Mouse (Mus musculus) heart, embryonic 13.5 days (tissue): ENCODE measurements around the gene Zfp39. TPM values are rescaled to one million over a fixed set of nuclear protein-coding genes. Genes with fewer than 3 reads are reported as not detected.

Source experiments
- ATAC-seq: fragments of 200-750 bp; cut with Nextera tagmentation; 2 replicates; pipeline ENCODE4 v1.8.0; 2017; ENCODE audit warnings: moderate TSS enrichment; ENCODE audit not compliant: insufficient number of reproducible peaks, low FRiP score, low TSS enrichment; ENCODE audit errors: extremely low read depth
- H3K27ac ChIP-seq: fragments of 300-500 bp; sonication (generic); replicated peaks from 2 replicates; pipeline ENCODE4 v1.5.1; 2015; ENCODE audit warnings: moderate library complexity, mild to moderate bottlenecking, inconsistent platforms
- H3K27me3 ChIP-seq: fragments of 300-500 bp; sonication (generic); replicated peaks from 2 replicates; pipeline ENCODE4 v1.6.1; 2015; ENCODE audit warnings: mild to moderate bottlenecking, inconsistent platforms
- H3K36me3 ChIP-seq: fragments of 300-500 bp; sonication (generic); 2 replicates; pipeline ENCODE4 v1.6.1; 2015; ENCODE audit warnings: mild to moderate bottlenecking, inconsistent platforms
- H3K4me1 ChIP-seq: fragments of 300-500 bp; sonication (generic); 2 replicates; pipeline ENCODE4 v1.6.1; 2015; ENCODE audit warnings: inconsistent platforms
- H3K4me2 ChIP-seq: fragments of 300-500 bp; sonication (generic); 2 replicates; pipeline ENCODE4 v1.6.1; 2015; ENCODE audit warnings: inconsistent platforms, mild to moderate bottlenecking, moderate library complexity
- H3K4me3 ChIP-seq: fragments of 300-500 bp; sonication (generic); 2 replicates; pipeline ENCODE4 v1.5.1; 2015; ENCODE audit warnings: moderate library complexity, mild to moderate bottlenecking, inconsistent platforms
- H3K9ac ChIP-seq: fragments of 300-500 bp; sonication (generic); 2 replicates; pipeline ENCODE4 v1.6.1; 2015; ENCODE audit warnings: inconsistent platforms, mild to moderate bottlenecking, moderate library complexity
- H3K9me3 ChIP-seq: fragments of 300-500 bp; sonication (generic); 2 replicates; pipeline ENCODE4 v1.6.1; 2016; ENCODE audit warnings: inconsistent platforms
- WGBS: fragments of 180-500 bp; shearing (Covaris S2); methylation state at CpG from one replicate; pipeline ENCODE4 v1.1.7; 2015; ENCODE audit warnings: mixed read lengths; 5-methylcytosine and 5-hydroxymethylcytosine counted together
- polyA plus RNA-seq: library from polyadenylated mRNA; unstranded; fragments of >200 nt; fragmentation: Nextera tagmentation; extraction: Ambion mirVana; gene quantifications from 2 replicates; pipeline ENCODE4 v1.2.1, GENCODE M21; 2015

The Zfp39 gene
- polyA plus RNA-seq, 1 experiment from 2014 or later = 3.5 TPM

DNA sequence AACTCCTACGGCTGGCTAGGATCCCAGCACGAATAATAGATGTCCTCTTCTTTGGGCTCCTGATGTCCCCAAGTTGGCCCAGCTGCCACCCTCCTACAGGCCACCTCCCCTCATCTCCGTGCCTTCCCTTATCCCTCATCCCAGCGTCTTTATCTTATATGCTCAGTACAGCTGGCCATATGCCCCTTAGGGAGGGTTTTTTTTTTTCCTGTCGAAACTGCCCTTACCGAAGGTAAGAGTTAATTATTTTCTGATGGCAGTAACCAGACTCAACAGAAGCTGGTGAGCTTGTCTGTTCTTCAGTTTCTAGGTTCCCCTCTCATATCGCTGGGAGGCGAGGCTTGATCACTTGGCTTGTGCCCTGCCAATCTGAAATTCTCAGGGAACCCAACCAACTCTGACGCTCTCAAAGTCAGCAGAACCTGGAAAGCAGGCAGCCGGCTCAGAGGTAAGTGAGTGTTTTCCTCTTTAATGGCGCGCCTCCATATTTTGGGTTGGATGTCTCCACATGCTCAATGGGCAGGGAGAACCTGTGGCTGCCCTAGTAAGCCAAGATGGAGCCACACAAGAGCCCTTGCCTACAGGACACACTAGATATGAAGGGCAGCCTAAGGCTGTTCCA is 13.8 kb upstream of the Zfp39 start, which contains the start of gene Btnl10:
TSS of gene Btnl10 (plus strand) at position 164 of the 622 bp plus-strand sequence.
- no peak for ATAC-seq
- Histone ChIP-seq H3K9me3 (no peaks in the 10 kb centered on the region), H3K4me3 (no peak within 1 kb of the TSS), H3K27me3 (peaks cover 16% of the 10 kb centered on the region), H3K9ac (no peak within 1 kb of the TSS; the same call in 1 of the 2 replicates), H3K36me3 (no peaks in the 10 kb centered on the region), H3K4me2 (no peak within 1 kb of the TSS), H3K4me1 (peaks cover 14% of the 10 kb centered on the region), H3K27ac (no peak within 1 kb of the TSS)
- 72% methylated on average over 12 of the region's 12 CpGs for WGBS

DNA sequence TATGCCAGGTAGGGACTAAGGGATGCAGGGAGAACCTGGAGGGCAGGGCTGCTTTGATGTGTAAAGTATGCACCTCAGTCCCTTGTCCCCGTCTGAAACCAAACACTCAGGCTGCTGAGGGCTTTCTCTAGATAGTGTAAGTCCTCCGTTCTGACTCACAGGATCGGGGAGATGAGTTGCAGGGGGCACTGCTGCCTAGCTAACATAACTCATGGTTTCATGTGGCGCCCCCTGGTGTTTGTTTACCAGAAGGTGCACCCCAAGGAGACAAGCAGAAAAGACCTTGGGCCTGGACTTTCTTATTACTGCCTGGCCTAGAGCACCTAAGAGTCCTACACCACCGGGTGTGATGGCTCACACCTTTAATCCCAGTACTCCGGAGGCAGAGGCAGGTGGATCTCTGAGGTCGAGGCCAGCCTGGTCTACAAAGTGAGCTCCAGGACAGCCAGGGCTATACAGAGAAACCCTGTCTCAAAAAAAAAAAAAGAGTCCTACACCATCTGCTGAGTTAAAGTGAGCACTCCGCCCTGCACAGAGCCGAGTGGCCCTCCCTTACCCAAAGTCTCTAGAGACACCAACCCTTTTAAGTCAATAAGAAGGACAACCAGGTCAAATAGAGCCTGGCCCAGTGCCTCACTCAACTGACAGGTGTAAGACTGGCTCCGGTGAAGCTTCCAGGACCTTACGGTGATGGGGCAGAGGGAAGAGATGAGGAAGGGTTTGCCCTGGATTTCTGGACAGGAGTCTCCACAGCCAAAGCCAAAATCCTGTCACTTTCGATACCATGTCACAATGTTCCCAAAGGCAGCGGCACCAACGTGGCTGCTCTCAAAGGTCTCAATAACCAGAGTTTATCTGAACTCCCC is 13.1 kb upstream of the Zfp39 start:
- 46% methylated on average over 14 of the region's 14 CpGs for WGBS
- no peak overlapping the region for H3K4me3 ChIP-seq
- H3K36me3 ChIP-seq = no peaks in the 10 kb centered on the region
- peaks cover 14% of the 10 kb centered on the region for H3K4me1 ChIP-seq
- no peak overlapping the region; the same call in 1 of the 2 replicates for H3K9ac ChIP-seq
- no peak for ATAC-seq
- H3K4me2 ChIP-seq = no peak overlapping the region
- H3K27me3 ChIP-seq = peaks cover 16% of the 10 kb centered on the region
- no peaks in the 10 kb centered on the region for H3K9me3 ChIP-seq
- H3K27ac ChIP-seq = no peak overlapping the region

DNA sequence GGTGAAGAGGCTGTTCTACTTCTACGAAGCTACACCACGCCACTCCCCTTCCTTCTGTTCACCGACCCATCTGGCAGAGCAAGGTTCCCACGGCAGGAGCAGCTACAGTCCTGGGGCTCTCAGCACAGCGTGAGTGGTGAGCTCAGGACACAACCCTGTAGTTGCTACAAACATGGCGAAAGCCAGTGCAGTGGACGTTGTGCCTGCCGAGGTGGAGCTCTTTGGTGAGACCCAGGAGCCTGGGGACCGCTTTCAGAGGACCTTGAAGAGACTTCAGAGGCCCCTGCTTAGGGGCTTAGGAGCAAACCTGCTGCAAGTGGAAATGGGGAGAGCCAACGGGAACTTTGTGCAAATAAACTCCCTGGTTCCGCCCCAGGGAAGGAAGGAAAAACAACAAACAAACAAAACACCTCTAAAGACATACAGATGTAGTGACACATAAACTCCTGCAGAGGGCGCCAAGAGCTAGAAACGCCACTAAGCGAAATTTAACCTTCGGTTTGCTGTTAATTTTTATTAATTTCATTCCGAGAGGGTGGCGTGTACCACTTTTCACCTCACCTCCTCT is 10.5 kb upstream of the Zfp39 start:
- H3K27ac ChIP-seq = peak overlapping the region; percentile 26; the same call in 1 of the 2 replicates
- no peak; the same call in 1 of the 2 replicates for ATAC-seq
- 14% methylated on average over 17 of the region's 17 CpGs for WGBS

DNA sequence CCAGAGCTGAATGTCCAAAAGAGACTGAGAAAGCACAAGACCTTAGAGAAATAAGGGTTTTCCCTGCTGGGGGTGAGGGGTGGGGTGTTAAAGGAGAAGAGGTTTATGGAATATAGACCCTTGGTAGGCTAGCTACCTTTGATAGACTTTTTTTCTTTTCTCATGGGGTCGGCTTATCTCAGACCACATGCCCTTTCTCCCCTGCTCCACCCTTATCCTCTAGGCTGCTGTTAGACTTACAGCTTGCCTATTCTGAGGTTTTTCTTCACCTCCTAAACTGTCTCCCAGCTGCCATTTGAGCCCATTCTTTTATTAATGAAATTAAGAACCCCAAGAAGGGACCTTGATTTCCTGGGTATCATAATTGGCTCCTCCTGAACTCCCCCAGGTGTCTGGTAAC is 9.8 kb upstream of the Zfp39 start:
- peak overlapping the region; percentile 79 for H3K4me2 ChIP-seq
- WGBS = 67% methylated on average over 1 of the region's 1 CpGs

More for the DNA sequence above, 10.5 kb upstream of the Zfp39 start:
- Histone ChIP-seq H3K4me1 (peaks cover 13% of the 10 kb centered on the region), H3K9me3 (no peaks in the 10 kb centered on the region), H3K9ac (peak overlapping the region; percentile 80), H3K27me3 (peaks cover 11% of the 10 kb centered on the region), H3K4me3 (peak overlapping the region; percentile 51), H3K36me3 (no peaks in the 10 kb centered on the region), H3K4me2 (peak overlapping the region; percentile 79)

DNA sequence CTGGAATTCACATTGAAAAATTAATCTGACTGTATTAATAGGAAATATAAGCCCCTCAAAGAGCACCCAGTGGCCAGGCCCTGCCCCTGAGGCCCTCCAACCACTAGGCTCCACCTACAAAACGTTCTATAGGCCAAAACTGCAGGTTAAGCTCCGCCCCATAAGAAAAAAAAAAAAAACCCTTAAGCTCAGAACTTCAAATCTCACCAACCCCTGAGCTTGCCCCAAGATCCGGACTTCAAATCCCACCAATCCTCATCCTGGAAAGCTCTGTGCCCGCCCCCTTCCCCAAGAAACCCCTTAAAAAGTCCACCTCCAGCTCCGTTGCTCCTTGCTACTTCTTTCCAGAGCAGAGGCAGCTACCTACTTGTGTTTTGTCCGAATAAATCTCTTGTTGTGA is 813 bp upstream of the Zfp39 start:
- H3K4me3 ChIP-seq = peak overlapping the region; percentile 77; the same call in 1 of the 2 replicates

More for the DNA sequence above, 9.8 kb upstream of the Zfp39 start:
- Histone ChIP-seq H3K27ac (no peak overlapping the region), H3K4me3 (peak overlapping the region; percentile 51; the same call in 1 of the 2 replicates), H3K4me1 (peaks cover 11% of the 10 kb centered on the region), H3K36me3 (no peaks in the 10 kb centered on the region), H3K9me3 (no peaks in the 10 kb centered on the region), H3K27me3 (peaks cover 11% of the 10 kb centered on the region), H3K9ac (no peak overlapping the region; the same call in 1 of the 2 replicates)
- no peak for ATAC-seq

DNA sequence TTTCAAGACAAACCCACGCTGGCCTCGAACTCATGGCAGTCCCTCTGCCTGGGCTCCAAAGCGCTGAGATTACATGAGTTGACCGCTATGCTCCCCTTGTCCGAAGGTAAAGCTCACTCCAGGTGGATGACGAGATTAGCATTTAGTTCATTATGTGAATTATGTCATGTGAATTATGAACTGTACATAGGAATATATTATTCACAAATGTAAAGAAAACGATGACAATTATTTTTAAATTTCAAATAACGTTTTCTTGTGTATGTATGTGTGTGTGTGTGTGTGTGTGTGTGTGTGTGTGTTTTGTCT is 339 bp upstream of the Zfp39 start:
- peak overlapping the region; percentile 77 for H3K4me3 ChIP-seq
- peak overlapping the region; percentile 82 for H3K4me2 ChIP-seq
- no peaks in the 10 kb centered on the region for H3K27me3 ChIP-seq
- WGBS = 3% methylated on average over 8 of the region's 8 CpGs
- no peak for ATAC-seq
- peaks cover 26% of the 10 kb centered on the region for H3K36me3 ChIP-seq
- H3K27ac ChIP-seq = peak overlapping the region; percentile 92
- H3K9ac ChIP-seq = peak overlapping the region; percentile 89
- peaks cover 14% of the 10 kb centered on the region for H3K4me1 ChIP-seq
- no peaks in the 10 kb centered on the region for H3K9me3 ChIP-seq

More for the DNA sequence above, 813 bp upstream of the Zfp39 start:
- Histone ChIP-seq H3K27me3 (no peaks in the 10 kb centered on the region), H3K36me3 (peaks cover 24% of the 10 kb centered on the region), H3K9ac (no peak overlapping the region), H3K9me3 (no peaks in the 10 kb centered on the region), H3K4me2 (peak overlapping the region; percentile 82), H3K27ac (no peak overlapping the region), H3K4me1 (peaks cover 14% of the 10 kb centered on the region)
- ATAC-seq = no peak
- 42% methylated on average over 6 of the region's 6 CpGs for WGBS

DNA sequence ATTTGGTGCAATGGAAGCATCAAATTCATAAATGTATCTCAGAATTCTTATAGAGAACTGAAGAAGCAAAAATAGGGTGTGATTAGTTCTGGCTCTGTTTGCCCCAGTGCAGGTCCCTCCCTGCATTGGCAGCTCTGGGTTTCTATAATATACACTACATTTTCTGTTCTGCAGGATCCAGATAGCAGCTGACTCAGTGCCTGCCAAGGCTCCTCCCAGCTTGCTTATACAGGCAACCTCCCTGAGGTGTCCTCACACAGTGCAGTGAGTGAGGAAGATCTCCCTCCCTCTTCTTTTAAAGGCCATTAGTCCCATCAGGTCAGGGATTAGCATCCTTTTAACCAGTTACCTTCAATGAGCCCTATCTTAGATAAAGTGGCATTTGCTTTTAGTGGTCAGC is 2.9 kb downstream of the Zfp39 start:
- no peaks in the 10 kb centered on the region for H3K27me3 ChIP-seq
- no peak for ATAC-seq
- H3K36me3 ChIP-seq = peaks cover 49% of the 10 kb centered on the region
- H3K27ac ChIP-seq = no peak overlapping the region
- H3K9me3 ChIP-seq = no peaks in the 10 kb centered on the region
- H3K4me3 ChIP-seq = no peak overlapping the region
- no peak overlapping the region for H3K9ac ChIP-seq
- H3K4me2 ChIP-seq = no peak overlapping the region
- H3K4me1 ChIP-seq = peaks cover 14% of the 10 kb centered on the region

DNA sequence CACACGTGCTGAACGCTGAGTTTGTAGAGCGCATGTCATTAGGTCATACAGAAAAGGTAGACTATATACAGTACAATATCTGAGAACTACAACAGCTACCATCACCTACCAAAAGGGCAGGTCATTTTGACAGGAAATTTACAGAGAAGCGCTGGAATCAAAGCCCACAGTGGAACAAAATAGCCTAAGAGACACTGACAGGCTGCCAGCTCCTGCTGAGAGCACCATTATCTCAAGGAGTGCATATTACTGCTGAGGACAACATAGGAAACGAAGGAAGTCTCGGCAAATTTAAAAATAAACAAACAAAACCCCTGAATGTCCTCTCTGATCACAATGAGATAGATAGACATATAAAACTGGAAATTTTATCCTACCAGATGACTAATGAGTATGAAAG is 6.5 kb downstream of the Zfp39 start:
- no peaks in the 10 kb centered on the region for H3K9me3 ChIP-seq
- H3K27ac ChIP-seq = no peak overlapping the region
- 84% methylated on average over 6 of the region's 6 CpGs for WGBS

DNA sequence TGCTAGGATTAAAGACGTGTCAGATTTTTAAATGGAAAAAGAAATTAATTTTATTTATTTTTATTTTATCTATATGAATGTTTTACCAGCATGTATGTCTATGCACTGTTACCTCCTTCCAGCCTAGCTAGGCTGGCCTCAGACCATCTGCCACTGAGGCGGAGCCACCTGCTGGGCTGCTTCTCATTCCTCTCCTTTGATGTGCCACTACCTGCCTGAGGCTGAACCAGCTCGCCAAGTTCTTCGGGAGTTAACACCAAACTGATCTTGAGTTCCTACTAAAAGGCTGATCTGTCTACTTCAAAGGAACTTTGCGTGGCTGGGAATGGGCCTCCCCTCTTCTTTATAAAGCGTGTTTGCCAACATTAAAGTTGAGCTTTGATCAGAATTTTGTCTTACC is 9.6 kb downstream of the Zfp39 start:
- no peak overlapping the region for H3K27ac ChIP-seq
- H3K9me3 ChIP-seq = no peaks in the 10 kb centered on the region
- no peak overlapping the region for H3K9ac ChIP-seq
- no peaks in the 10 kb centered on the region for H3K27me3 ChIP-seq
- no peak overlapping the region for H3K4me3 ChIP-seq
- 86% methylated on average over 6 of the region's 6 CpGs for WGBS
- H3K36me3 ChIP-seq = peaks cover 81% of the 10 kb centered on the region
- ATAC-seq = no peak
- no peaks in the 10 kb centered on the region for H3K4me1 ChIP-seq
- no peak overlapping the region for H3K4me2 ChIP-seq

More for the DNA sequence above, 6.5 kb downstream of the Zfp39 start:
- Histone ChIP-seq H3K4me3 (no peak overlapping the region), H3K27me3 (no peaks in the 10 kb centered on the region), H3K9ac (no peak overlapping the region), H3K4me2 (no peak overlapping the region), H3K4me1 (peaks cover 5% of the 10 kb centered on the region), H3K36me3 (peaks cover 79% of the 10 kb centered on the region)
- ATAC-seq = no peak

DNA sequence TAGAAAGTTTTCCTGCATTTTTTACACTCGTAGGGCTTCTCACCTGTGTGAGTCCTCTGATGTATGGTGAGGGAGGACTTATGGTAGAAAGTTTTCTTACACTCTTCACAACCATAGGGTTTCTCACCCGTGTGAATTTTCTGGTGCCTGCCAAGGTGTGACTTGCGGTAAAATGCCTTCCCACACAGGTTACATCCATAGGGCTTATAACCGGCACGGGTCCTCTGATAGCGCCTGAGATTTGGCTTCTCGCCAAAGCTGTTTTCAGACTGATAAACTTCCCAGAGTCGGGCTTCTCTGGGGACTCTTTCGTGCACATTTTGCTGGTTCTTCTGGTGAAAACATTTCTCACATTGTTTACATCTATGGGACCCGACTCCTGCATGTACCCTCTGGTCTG is 13.5 kb downstream of the Zfp39 start:
- no peak overlapping the region for H3K4me3 ChIP-seq
- H3K36me3 ChIP-seq = peaks cover 68% of the 10 kb centered on the region

DNA sequence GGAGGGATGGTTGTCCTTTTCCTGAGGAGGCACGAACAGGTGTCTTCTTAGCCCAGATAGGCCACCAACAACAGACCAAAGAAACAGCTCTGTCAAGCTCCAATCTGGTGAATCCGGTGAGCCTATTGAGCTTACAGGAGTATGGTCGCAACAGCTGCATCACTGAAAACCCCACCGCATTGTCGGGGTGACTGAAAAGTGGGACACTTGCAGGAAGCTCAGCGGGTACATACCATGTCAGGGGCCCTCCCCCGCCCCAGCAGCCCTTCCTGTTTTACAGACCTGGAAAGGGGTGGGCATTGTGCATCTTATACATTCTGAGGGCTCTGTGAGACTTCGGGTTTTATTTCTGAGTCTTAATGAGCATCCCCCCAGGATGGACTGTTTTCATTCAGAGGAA is 20.3 kb downstream of the Zfp39 start:
- ATAC-seq = no peak
- Histone ChIP-seq H3K4me2 (no peak overlapping the region), H3K4me3 (no peak overlapping the region), H3K9me3 (no peaks in the 10 kb centered on the region), H3K27me3 (no peaks in the 10 kb centered on the region), H3K9ac (no peak overlapping the region), H3K4me1 (no peaks in the 10 kb centered on the region), H3K27ac (no peak overlapping the region), H3K36me3 (peaks cover 53% of the 10 kb centered on the region)
- WGBS = 81% methylated on average over 8 of the region's 8 CpGs

More for the DNA sequence above, 13.5 kb downstream of the Zfp39 start:
- no peaks in the 10 kb centered on the region for H3K4me1 ChIP-seq
- no peak overlapping the region for H3K4me2 ChIP-seq
- H3K27ac ChIP-seq = no peak overlapping the region
- 83% methylated on average over 10 of the region's 10 CpGs for WGBS
- no peaks in the 10 kb centered on the region for H3K9me3 ChIP-seq
- H3K9ac ChIP-seq = no peak overlapping the region
- H3K27me3 ChIP-seq = no peaks in the 10 kb centered on the region
- ATAC-seq = no peak
